Mouse (Mus musculus): Measurements from ENCODE around the gene Ccnl2.

Gene Ccnl2

DNA sequence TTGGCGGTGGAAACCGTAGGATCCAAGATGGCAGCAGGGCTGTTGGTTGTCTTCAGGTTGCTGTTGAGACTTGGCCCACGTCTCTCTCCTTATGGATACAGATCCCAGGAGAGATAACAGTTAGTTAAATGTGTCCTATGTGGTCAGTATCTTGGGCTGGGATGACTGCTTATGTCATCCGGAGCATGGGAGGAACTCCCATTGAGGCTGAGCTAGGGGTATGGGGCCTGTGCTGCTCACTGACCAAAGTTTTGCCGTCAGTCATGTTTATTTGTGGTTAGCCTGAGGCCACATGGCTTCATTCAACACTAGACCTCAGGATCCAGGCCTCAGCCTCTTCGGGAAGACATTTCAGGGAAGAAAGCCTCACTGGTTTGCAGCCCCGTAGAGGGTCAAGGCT, 59.1 kb downstream of the Ccnl2 start:
- DNase-seq: peak; percentile 0

All from right cerebral cortex, adult 18-20 months (tissue).